ENCODE assay signal across 9 mouse cellular contexts in genomic region chr11:84729189-84729588, GRCm38 (mm10).
DNase-seq lines count a peak whose midpoint lies in the region; ATAC-seq and TF ChIP-seq lines count a peak whose summit lies in the region.
"Had no signal": no experiment of that assay in that cellular context is flagged by ENCODE, and none has a peak within 500 bp of the region (broad histone marks: within the 10 kb centered on the region; RNA-seq: fewer than 3 reads in every experiment).

No protein-coding gene starts in this region.

- no peak overlapping the region for H3K4me3 ChIP-seq in kidney, adult 2 months (ENCODE audit: insufficient read depth, low read depth, low read length)
- H3K4me3 ChIP-seq in kidney, embryonic 15.5 days (replicated peaks): no peak overlapping the region
- no peak overlapping the region for H3K4me3 ChIP-seq in hindbrain, embryonic 13.5 days
- H3K4me3 ChIP-seq: limb, embryonic 12.5 days had no signal

- DNase-seq in kidney, adult 2 months: peak; percentile 28
- peak; percentile 97 for DNase-seq in NIH3T3 (ENCODE audit: low read depth)
- no peak for DNase-seq in natural killer cell, adult 2 months (ENCODE audit: low spot score in 2 of 2)
- no peak for DNase-seq in left cerebral cortex, adult 9 months (ENCODE audit: low spot score in 2 of 2)

- TF ChIP-seq CTCF in kidney, adult 2 months (conservative IDR thresholded peaks at IDR 0.05; ENCODE audit: insufficient read depth, insufficient read length, low read depth, low read length): no peak

- 5% methylated on average over 2 of the region's 2 CpGs for WGBS in kidney, adult 2 months
- WGBS in kidney, embryonic 15.5 days: 11% methylated on average over 2 of the region's 2 CpGs
- WGBS in hindbrain, embryonic 13.5 days: 13% methylated on average over 2 of the region's 2 CpGs

- no peaks in the 10 kb centered on the region for H3K4me1 ChIP-seq in kidney, adult 2 months (ENCODE audit: control insufficient read depth, insufficient read depth, low read length)
- no peaks in the 10 kb centered on the region for H3K4me1 ChIP-seq in kidney, embryonic 15.5 days
- peaks cover 59% of the 10 kb centered on the region for H3K4me1 ChIP-seq in hindbrain, embryonic 13.5 days (replicated peaks)
- H3K4me1 ChIP-seq: limb, embryonic 12.5 days had no signal

- no peaks in the 10 kb centered on the region for H3K27me3 ChIP-seq in kidney, adult 2 months (replicated peaks; ENCODE audit: control insufficient read depth, insufficient read depth, low read length)
- H3K27me3 ChIP-seq in kidney, embryonic 15.5 days: peaks cover 25% of the 10 kb centered on the region; the same call in 1 of the 2 replicates
- H3K27me3 ChIP-seq in hindbrain, embryonic 13.5 days: peaks cover 15% of the 10 kb centered on the region

- no peak for ATAC-seq in kidney, embryonic 15.5 days (replicated peaks; ENCODE audit: low FRiP score)
- ATAC-seq in hindbrain, embryonic 13.5 days (ENCODE audit: low FRiP score): 0 out of 2 replicates have a peak, but pooled peaks have one; percentile 23
- ATAC-seq in megakaryocyte progenitor cell, adult 5-6 weeks (replicated peaks; ENCODE audit: poor library complexity): peak; percentile 60; the same call in 1 of the 2 replicates
- ATAC-seq in activated CD4-positive, CD25-positive, alpha-beta regulatory T cell, adult 4 months: no peak

- no peaks in the 10 kb centered on the region for H3K9me3 ChIP-seq in kidney, embryonic 15.5 days (replicated peaks)
- H3K9me3 ChIP-seq in hindbrain, embryonic 13.5 days: no peaks in the 10 kb centered on the region
- H3K9me3 ChIP-seq: limb, embryonic 12.5 days had no signal

- H3K27ac ChIP-seq in kidney, adult 2 months (ENCODE audit: insufficient read depth, low read depth, low read length): no peak overlapping the region
- no peak overlapping the region for H3K27ac ChIP-seq in kidney, embryonic 15.5 days
- H3K27ac ChIP-seq in hindbrain, embryonic 13.5 days: no peak overlapping the region
- H3K27ac ChIP-seq: limb, embryonic 12.5 days had no signal

- H3K36me3 ChIP-seq in kidney, adult 2 months (ENCODE audit: control insufficient read depth, insufficient read depth, low read length): no peaks in the 10 kb centered on the region
- no peaks in the 10 kb centered on the region for H3K36me3 ChIP-seq in kidney, embryonic 15.5 days
- no peaks in the 10 kb centered on the region for H3K36me3 ChIP-seq in hindbrain, embryonic 13.5 days
- H3K36me3 ChIP-seq: limb, embryonic 12.5 days had no signal

- no peak overlapping the region for H3K9ac ChIP-seq in kidney, embryonic 15.5 days
- H3K9ac ChIP-seq in hindbrain, embryonic 13.5 days: no peak overlapping the region
- H3K9ac ChIP-seq: limb, embryonic 12.5 days had no signal

- no peak overlapping the region for H3K4me2 ChIP-seq in kidney, embryonic 15.5 days
- H3K4me2 ChIP-seq in hindbrain, embryonic 13.5 days: no peak overlapping the region
- H3K4me2 ChIP-seq: limb, embryonic 12.5 days had no signal

- no peak for TF ChIP-seq POLR2A in kidney, adult 2 months (IDR thresholded peaks at IDR 0.05; ENCODE audit: low read depth, low read length)

Comparison
In these comparisons a context has a peak if more than half of its experiments do, and no peak if none do; other contexts are left out.
1. DNase-seq: peak in kidney, adult 2 months (single experiment) and NIH3T3 (single experiment); none in natural killer cell, adult 2 months (0 of 2) and left cerebral cortex, adult 9 months (0 of 2).
2. ATAC-seq: peak in hindbrain, embryonic 13.5 days (single experiment) and megakaryocyte progenitor cell, adult 5-6 weeks (single experiment); none in kidney, embryonic 15.5 days (single experiment) and activated CD4-positive, CD25-positive, alpha-beta regulatory T cell, adult 4 months (single experiment).